Mouse (Mus musculus) G1E (cell line): Measurements from ENCODE around the gene Kif26a.

Experiments used
- CTCF ChIP-seq: IDR thresholded peaks from 2 replicates; pipeline ENCODE4 v1.5.1; 2012; ENCODE audit warnings: low read depth, low read length, inconsistent platforms, mixed read lengths
- GATA1 ChIP-seq: IDR thresholded peaks from 2 replicates; pipeline ENCODE4 v1.6.1; 2012; ENCODE audit warnings: borderline replicate concordance, low read length, inconsistent platforms, mixed read lengths

GRCm38 (mm10) chr12:112229084-112229483 is 83.1 kb downstream of the Kif26a start:
- TF ChIP-seq CTCF (no peak), GATA1 (no peak)
